Mouse (Mus musculus): ENCODE results near the gene Gna13. TPM values are rescaled to one million over a fixed set of nuclear protein-coding genes. Genes with fewer than 3 reads are reported as not detected.

Gna13 gene
- polyA plus RNA-seq, 2 experiments: 9.4 to 13.1 TPM

DNA sequence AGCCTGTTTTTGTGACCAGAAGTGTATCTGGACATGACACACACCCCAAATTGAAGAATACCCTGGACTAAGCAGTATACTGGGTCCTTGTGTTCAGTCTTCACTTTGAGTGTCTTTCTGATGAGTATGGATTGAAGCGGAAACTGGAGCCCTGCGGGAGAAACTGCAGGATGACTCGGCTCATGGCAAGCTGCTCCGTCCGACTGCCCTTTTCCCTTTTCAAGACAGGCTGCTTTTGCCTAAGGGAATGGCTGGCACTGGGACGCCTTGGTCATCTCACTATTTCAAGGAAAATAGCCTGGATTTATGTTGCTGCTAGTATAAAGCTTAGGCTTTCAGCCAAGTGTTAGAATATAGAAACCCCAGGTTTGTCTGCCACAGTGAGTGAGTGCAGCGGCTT is 28.6 kb downstream of the Gna13 start:
- Histone ChIP-seq H3K4me3 (ENCODE audit: insufficient read depth in 1 of 2, low read depth in 2 of 2, low read length in 2 of 2) (no peak overlapping the region), H3K27ac (no peak overlapping the region), H3K27me3 (ENCODE audit: control insufficient read depth, insufficient read depth, low read length) (no peaks in the 10 kb centered on the region), H3K36me3 (replicated peaks; ENCODE audit: control insufficient read depth, insufficient read depth, low read depth) (no peaks in the 10 kb centered on the region; the same call in 1 of the 2 replicates), H3K4me2 (ENCODE audit: low read depth) (no peak overlapping the region), H3K9me3 (ENCODE audit: control insufficient read depth, low read length) (no peaks in the 10 kb centered on the region), H3K4me1 (replicated peaks; ENCODE audit: control insufficient read depth in 2 of 2, insufficient read depth in 2 of 2, low read length in 1 of 2) (peaks cover 2 to 5% of the 10 kb centered on the region in 2 experiments; a peak in 2 of 4 replicates), H3K9ac (replicated peaks) (no peak overlapping the region)
- no peak for DNase-seq (ENCODE audit: low read depth in 3 of 3, low spot score in 3 of 3)
- 86% methylated on average over 7 of the region's 7 CpGs for WGBS (ENCODE audit: insufficient replicate concordance)
- TF ChIP-seq EP300 (IDR thresholded peaks at IDR 0.05; ENCODE audit: low read depth) (no peak), CTCF (IDR thresholded peaks at IDR 0.05; ENCODE audit: low read depth) (no peak)
- no peak for ATAC-seq (ENCODE audit: insufficient read depth)

DNA sequence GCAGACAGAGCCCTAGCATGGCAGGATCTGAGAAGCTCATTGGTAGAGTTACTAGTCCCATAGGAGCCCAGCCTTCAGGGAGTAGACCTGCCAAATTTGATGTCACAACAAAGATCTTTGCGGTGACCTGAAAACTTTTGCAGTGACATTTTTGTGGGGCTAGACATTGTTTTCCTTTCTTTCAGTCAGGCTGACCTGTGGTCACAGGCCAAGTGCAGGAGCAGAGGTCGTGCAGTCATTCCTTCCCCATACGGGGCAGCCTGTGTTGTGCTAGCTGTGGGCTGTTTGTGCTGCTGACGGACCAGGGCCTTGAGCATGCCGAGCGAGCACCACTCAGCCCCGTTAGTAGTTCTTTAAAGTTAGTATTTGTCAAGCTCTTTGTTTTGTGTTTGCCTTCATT is 29.1 kb downstream of the Gna13 start:
- 63% methylated on average over 7 of the region's 7 CpGs for WGBS (ENCODE audit: insufficient replicate concordance)
- DNase-seq (ENCODE audit: low read depth in 3 of 3, low spot score in 3 of 3): no peak
- TF ChIP-seq EP300 (IDR thresholded peaks at IDR 0.05; ENCODE audit: low read depth) (no peak), CTCF (IDR thresholded peaks at IDR 0.05; ENCODE audit: low read depth) (no peak)
- H3K4me2 ChIP-seq (ENCODE audit: low read depth): no peak overlapping the region
- ATAC-seq (ENCODE audit: insufficient read depth): peak; percentile 36; the same call in 1 of the 2 replicates
- H3K9ac ChIP-seq (replicated peaks): no peak overlapping the region
- H3K4me1 ChIP-seq (replicated peaks; ENCODE audit: control insufficient read depth in 2 of 2, insufficient read depth in 2 of 2, low read length in 1 of 2): peaks cover 2 to 5% of the 10 kb centered on the region in 2 experiments; a peak in 2 of 4 replicates
- no peaks in the 10 kb centered on the region for H3K9me3 ChIP-seq (ENCODE audit: control insufficient read depth, low read length)
- H3K4me3 ChIP-seq (ENCODE audit: insufficient read depth in 1 of 2, low read depth in 2 of 2, low read length in 2 of 2): no peak overlapping the region
- no peaks in the 10 kb centered on the region for H3K27me3 ChIP-seq (ENCODE audit: control insufficient read depth, insufficient read depth, low read length)
- H3K27ac ChIP-seq: no peak overlapping the region
- peaks cover 5% of the 10 kb centered on the region for H3K36me3 ChIP-seq (replicated peaks; ENCODE audit: control insufficient read depth, insufficient read depth, low read depth)

- WGBS (ENCODE audit: insufficient replicate concordance): 82% methylated on average over 9 of the region's 9 CpGs
- ATAC-seq (ENCODE audit: insufficient read depth) (no peak), DNase-seq (ENCODE audit: low read depth in 3 of 3, low spot score in 3 of 3) (no peak)
- peaks cover 5% of the 10 kb centered on the region for H3K36me3 ChIP-seq (replicated peaks; ENCODE audit: control insufficient read depth, insufficient read depth, low read depth)
- TF ChIP-seq EP300 (IDR thresholded peaks at IDR 0.05; ENCODE audit: low read depth): no peak
- TF ChIP-seq CTCF (IDR thresholded peaks at IDR 0.05; ENCODE audit: low read depth): no peak
- H3K4me2 ChIP-seq (ENCODE audit: low read depth): no peak overlapping the region
- no peak overlapping the region for H3K4me3 ChIP-seq (ENCODE audit: insufficient read depth in 1 of 2, low read depth in 2 of 2, low read length in 2 of 2)
- H3K27me3 ChIP-seq (ENCODE audit: control insufficient read depth, insufficient read depth, low read length): no peaks in the 10 kb centered on the region
- H3K27ac ChIP-seq: no peak overlapping the region
- no peaks in the 10 kb centered on the region for H3K9me3 ChIP-seq (ENCODE audit: control insufficient read depth, low read length)
- H3K9ac ChIP-seq (replicated peaks): no peak overlapping the region
- H3K4me1 ChIP-seq (replicated peaks; ENCODE audit: control insufficient read depth in 2 of 2, insufficient read depth in 2 of 2, low read length in 1 of 2): peaks cover 0 to 2% of the 10 kb centered on the region in 2 experiments; a peak in 2 of 4 replicates
Measured at GRCm38 (mm10) chr11:109392601-109393000, 30.0 kb downstream of the Gna13 start.

- H3K9ac ChIP-seq (replicated peaks): no peak overlapping the region
- H3K4me3 ChIP-seq (ENCODE audit: insufficient read depth in 1 of 2, low read depth in 2 of 2, low read length in 2 of 2): no peak overlapping the region
- H3K27me3 ChIP-seq (ENCODE audit: control insufficient read depth, insufficient read depth, low read length): no peaks in the 10 kb centered on the region
- peaks cover 5% of the 10 kb centered on the region for H3K36me3 ChIP-seq (replicated peaks; ENCODE audit: control insufficient read depth, insufficient read depth, low read depth)
- no peak overlapping the region for H3K4me2 ChIP-seq (ENCODE audit: low read depth)
- DNase-seq (ENCODE audit: low read depth in 3 of 3, low spot score in 3 of 3) (no peak), ATAC-seq (ENCODE audit: insufficient read depth) (no peak)
- H3K4me1 ChIP-seq (replicated peaks; ENCODE audit: control insufficient read depth in 2 of 2, insufficient read depth in 2 of 2, low read length in 1 of 2): no peaks in the 10 kb centered on the region
- H3K27ac ChIP-seq: no peak overlapping the region
- 83% methylated on average over 9 of the region's 9 CpGs for WGBS (ENCODE audit: insufficient replicate concordance)
- TF ChIP-seq CTCF (IDR thresholded peaks at IDR 0.05; ENCODE audit: low read depth): no peak
- TF ChIP-seq EP300 (IDR thresholded peaks at IDR 0.05; ENCODE audit: low read depth): no peak
- no peaks in the 10 kb centered on the region for H3K9me3 ChIP-seq (ENCODE audit: control insufficient read depth, low read length)
Measured at GRCm38 (mm10) chr11:109394758-109395157, 32.1 kb downstream of the Gna13 start.

- TF ChIP-seq EP300 (IDR thresholded peaks at IDR 0.05; ENCODE audit: low read depth) (no peak), CTCF (IDR thresholded peaks at IDR 0.05; ENCODE audit: low read depth) (no peak)
- no peak overlapping the region for H3K27ac ChIP-seq
- H3K27me3 ChIP-seq (ENCODE audit: control insufficient read depth, insufficient read depth, low read length): no peaks in the 10 kb centered on the region
- no peak for ATAC-seq (ENCODE audit: insufficient read depth)
- peaks cover 5% of the 10 kb centered on the region for H3K36me3 ChIP-seq (replicated peaks; ENCODE audit: control insufficient read depth, insufficient read depth, low read depth)
- no peak for DNase-seq (ENCODE audit: low read depth in 3 of 3, low spot score in 3 of 3)
- H3K4me3 ChIP-seq (ENCODE audit: insufficient read depth in 1 of 2, low read depth in 2 of 2, low read length in 2 of 2): no peak overlapping the region
- H3K4me1 ChIP-seq (replicated peaks; ENCODE audit: control insufficient read depth in 2 of 2, insufficient read depth in 2 of 2, low read length in 1 of 2): no peaks in the 10 kb centered on the region
- WGBS (ENCODE audit: insufficient replicate concordance): 84% methylated on average over 9 of the region's 9 CpGs
- H3K4me2 ChIP-seq (ENCODE audit: low read depth): no peak overlapping the region
- H3K9ac ChIP-seq (replicated peaks): no peak overlapping the region
- H3K9me3 ChIP-seq (ENCODE audit: control insufficient read depth, low read length): no peaks in the 10 kb centered on the region
Measured at GRCm38 (mm10) chr11:109395291-109395690, 32.7 kb downstream of the Gna13 start.
